Mouse (Mus musculus) brain, adult 10 weeks (tissue): Measurements from ENCODE around the gene Lmtk3. TPM values are rescaled to one million over a fixed set of nuclear protein-coding genes. Genes with fewer than 3 reads are reported as not detected.

Experiments used
- polyA plus RNA-seq: library from polyadenylated mRNA; stranded (reverse); fragments of 350-450 nt; fragmentation: Illumina TruSeq; extraction: RNeasy Lipid Tissue Mini Kit (QIAGEN cat#74804); gene quantifications from one replicate; pipeline ENCODE4 v1.2.3, GENCODE M21; 2015; ENCODE audit warnings: low read depth, low replicate concordance

The Lmtk3 gene
- 101 TPM for polyA plus RNA-seq

DNA sequence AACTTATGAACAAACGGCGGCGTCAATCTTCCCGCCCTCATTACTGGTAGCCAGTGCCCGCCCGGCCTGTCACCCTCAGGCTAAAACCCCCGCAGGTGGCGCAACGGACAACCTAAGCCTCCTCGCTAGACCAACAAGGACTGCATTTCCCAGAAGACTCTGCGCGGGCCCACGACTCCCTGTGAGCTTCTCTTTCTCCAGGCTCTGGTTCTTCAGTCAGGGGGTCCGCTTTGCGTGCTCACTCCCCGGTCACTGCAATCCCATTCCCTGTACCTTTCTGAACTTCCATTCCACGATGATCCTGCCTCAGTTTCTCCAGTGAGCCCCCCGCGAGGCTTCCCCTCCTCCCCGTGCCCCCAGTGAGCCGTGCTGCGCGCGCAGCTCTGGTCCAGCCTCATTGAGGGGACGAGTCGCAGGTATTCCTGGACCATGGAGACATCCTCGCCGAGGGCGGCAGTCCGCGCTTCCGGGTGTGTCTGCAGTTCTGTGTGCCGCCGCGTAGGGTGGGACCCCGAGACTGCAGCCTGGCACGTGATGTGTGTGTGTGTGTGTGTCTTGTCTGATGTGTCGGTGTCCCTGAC lies at the start of gene Lmtk3:
Lmtk3 (plus strand) TSS at position 228 of the 581 bp plus-strand sequence.

DNA sequence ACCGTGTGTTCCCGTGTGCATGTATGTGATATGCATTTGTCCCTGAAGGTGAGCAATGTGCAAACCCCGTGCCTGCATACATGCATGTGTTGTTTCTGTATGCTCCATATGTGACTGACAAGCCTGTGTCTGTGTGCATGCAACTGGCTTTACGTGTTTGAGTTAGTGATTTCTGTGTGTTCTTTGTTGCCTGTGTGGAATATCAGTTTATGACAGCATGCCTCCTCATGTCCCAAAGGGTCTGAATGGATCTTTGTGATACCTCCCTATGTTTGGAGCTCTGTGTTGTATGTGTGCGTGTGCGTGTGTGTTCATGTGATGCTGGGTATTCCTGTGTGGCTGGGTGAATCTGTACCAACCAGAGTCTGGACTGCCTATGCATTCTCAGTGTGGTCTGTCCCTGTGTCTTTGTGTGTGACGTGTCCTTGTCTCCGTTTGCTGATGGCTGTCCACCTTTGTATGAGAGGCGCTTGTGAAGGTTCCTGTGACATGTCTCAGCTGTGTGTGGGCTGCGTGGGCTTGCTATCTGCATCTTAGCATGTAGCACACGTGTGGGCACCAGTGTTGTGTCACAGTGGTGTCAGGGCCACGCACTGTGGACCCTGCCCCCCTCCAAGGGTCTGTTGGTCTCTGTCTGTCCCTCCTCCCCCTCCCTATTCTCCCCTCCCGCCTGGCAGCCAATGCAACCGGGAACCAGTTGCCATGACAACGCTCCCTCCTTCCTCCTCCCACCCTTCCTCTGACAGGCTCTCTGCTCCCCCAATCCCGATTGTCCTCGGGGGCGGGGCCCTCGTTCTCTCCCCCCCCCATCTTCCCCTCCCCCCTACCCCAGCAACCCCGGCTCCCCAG lies 1.2 kb downstream of the Lmtk3 start, which contains the start of gene Sult2b1:
Sult2b1 (minus strand) TSS at position 146 of the 849 bp plus-strand sequence.

DNA sequence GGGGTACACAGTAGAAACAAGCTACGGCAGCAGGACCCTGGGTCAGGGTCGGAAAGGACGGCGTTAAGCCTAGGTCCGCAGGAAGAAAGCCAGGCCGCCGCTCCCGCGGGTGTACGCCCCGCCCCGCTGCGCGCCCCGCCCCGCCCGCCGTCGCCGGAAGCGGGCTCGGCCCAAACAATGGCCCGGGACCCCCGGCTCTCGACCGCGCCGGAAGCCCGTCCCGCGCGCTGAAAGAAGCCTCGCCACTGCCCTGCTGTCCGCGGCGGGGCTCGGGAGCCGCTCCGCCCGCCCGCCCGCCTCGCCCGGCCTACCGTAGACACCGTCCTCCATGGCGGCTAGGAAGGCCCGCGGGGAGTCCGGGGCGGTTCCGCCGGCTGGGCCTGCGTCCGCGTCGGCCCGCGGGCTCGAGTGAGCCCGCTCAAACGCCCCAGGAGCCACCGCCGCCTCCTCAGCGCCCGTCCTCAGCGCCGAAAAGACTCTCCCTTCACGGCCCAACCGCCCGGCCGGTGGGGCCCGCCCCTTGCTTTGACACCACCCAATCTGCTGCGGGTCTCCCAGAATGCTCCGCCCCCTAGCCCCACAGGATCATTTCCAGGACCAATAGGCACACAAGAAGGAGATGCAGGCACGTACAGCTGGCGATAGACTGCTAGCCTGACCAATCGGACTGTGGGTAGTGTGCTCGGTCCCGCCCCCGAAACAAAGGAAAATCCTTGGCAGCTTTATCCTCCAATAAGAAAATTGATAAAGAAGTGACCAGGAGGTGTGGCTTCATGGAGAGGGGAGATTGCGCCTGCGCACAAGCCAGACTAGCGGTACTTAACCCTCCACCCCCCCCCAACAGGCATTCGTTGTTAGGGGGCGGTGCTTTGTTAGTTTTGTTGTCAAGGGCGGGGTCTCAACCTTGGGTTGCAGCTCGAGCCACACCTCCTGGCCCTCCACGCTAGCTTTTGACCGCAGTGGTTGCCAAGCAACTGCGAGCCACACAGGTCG lies 30.5 kb downstream of the Lmtk3 start, which contains the start of gene Cyth2:
Cyth2 (minus strand) TSS at position 795 of the 993 bp plus-strand sequence.

DNA sequence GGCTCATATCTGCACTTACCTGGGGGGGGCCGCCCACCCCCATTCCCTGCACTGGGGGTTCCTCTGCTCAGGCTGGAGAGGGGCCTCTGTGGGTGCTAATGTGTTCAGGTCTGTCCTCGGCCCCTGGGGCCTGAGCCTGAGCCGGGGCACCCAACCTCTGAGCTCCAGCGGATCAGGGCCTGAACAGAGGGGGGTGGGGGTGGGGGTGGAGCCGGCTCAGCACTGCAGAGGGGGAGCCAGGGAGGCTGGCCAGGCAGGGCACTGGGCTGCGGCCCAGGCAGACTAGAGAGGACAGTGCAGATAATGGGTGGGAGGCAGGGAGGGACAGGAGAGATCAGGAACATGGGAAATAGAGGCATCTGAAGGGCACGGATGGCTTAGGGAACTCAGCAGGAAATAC lies 41.1 kb downstream of the Lmtk3 start, which contains the start of gene Kcnj14:
Kcnj14 (minus strand) TSS at position 185 of the 400 bp plus-strand sequence.

GRCm38 (mm10) chr7:45830427-45831127 lies 47.0 kb downstream of the Lmtk3 start, which contains the start of gene Grwd1:
Gene Grwd1, minus strand, starts transcription at chr7:45830944.

Other genes with a start within 250 kb of the Lmtk3 start
- gene Hsd17b14, start 228.8 kb upstream of the Lmtk3 start, polyA plus RNA-seq, result not detected
- gene Bcat2, start 213.6 kb upstream of the Lmtk3 start, polyA plus RNA-seq, result 17.1 TPM
- gene Fgf21, start 168.2 kb upstream of the Lmtk3 start, polyA plus RNA-seq, result not detected
- not detected for gene Fut1, start 166.4 kb upstream of the Lmtk3 start, polyA plus RNA-seq
- not detected for gene Izumo1, start 161.9 kb upstream of the Lmtk3 start, polyA plus RNA-seq
- gene Rasip1, start 156.2 kb upstream of the Lmtk3 start, polyA plus RNA-seq, result 4.0 TPM
- 4.0 TPM for gene Mamstr, start 143.8 kb upstream of the Lmtk3 start, polyA plus RNA-seq
- 0.31 TPM for gene Fut2, start 117.3 kb upstream of the Lmtk3 start, polyA plus RNA-seq
- gene Ntn5, start 99.7 kb upstream of the Lmtk3 start, polyA plus RNA-seq, result 5.4 TPM
- gene Sec1, start 89.3 kb upstream of the Lmtk3 start, polyA plus RNA-seq, result 1.1 TPM
- 234 TPM for gene Car11, start 83.9 kb upstream of the Lmtk3 start, polyA plus RNA-seq
- 80.7 TPM for gene Dbp, start 78.7 kb upstream of the Lmtk3 start, polyA plus RNA-seq
- gene Rpl18, start 68.3 kb upstream of the Lmtk3 start, polyA plus RNA-seq, result 458 TPM
- gene Sphk2, start 65.7 kb upstream of the Lmtk3 start, polyA plus RNA-seq, result 18.2 TPM
- gene Fam83e, start 62.5 kb upstream of the Lmtk3 start, polyA plus RNA-seq, result not detected
- gene Spaca4, start 57.9 kb upstream of the Lmtk3 start, polyA plus RNA-seq, result not detected
- 17.1 TPM for gene Sult2b1, start 931 bp downstream of the Lmtk3 start, polyA plus RNA-seq
- gene Cyth2, start 30.8 kb downstream of the Lmtk3 start, polyA plus RNA-seq, result 173 TPM
- 2.9 TPM for gene Kcnj14, start 41.0 kb downstream of the Lmtk3 start, polyA plus RNA-seq
- 15.6 TPM for gene Grwd1, start 47.2 kb downstream of the Lmtk3 start, polyA plus RNA-seq
- gene Kdelr1, start 89.0 kb downstream of the Lmtk3 start, polyA plus RNA-seq, result 88.2 TPM
- 7.3 TPM for gene Grin2d, start 94.6 kb downstream of the Lmtk3 start, polyA plus RNA-seq
- not detected for gene Syngr4, start 113.0 kb downstream of the Lmtk3 start, polyA plus RNA-seq
- 23.1 TPM for gene Tmem143, start 113.2 kb downstream of the Lmtk3 start, polyA plus RNA-seq
- gene Emp3, start 137.7 kb downstream of the Lmtk3 start, polyA plus RNA-seq, result 3.6 TPM
- 2.9 TPM for gene Ccdc114, start 140.3 kb downstream of the Lmtk3 start, polyA plus RNA-seq
- 1.2 TPM for gene Abcc6, start 246.6 kb downstream of the Lmtk3 start, polyA plus RNA-seq
- gene Nomo1, start 250.0 kb downstream of the Lmtk3 start, polyA plus RNA-seq, result 68.6 TPM